Mouse (Mus musculus): ENCODE results near the gene Prph2.

Prph2 gene

GRCm38 (mm10) chr17:46890843-46891594 lies 19.2 kb upstream of the Prph2 start:
- in situ Hi-C loops (cut with MseI, MboI) = no loop called here

DNA sequence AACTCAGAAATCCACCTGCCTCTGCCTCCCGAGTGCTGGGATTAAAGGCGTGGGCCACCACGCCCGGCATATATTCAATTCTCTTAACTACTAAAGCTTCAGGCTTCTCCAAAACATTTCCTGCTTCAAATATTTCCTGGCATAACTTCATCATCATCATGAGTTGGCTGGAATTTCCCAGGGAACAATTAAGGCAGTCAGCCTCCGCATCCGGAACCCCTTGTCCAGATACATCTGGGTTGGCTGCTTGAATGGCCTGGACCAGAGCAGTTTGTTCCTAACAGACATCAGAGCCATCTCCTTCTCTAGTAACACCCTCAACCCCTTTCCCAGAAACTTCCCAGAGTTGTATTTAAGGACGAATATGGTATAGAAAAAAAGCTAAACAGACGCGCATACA lies 14.8 kb upstream of the Prph2 start:
- in situ Hi-C loops (cut with MseI, MboI) = no loop called here

- in situ Hi-C loops (cut with MseI, MboI) = no loop called here
Measured at GRCm38 (mm10) chr17:46897221-46897950, 12.9 kb upstream of the Prph2 start.

GRCm38 (mm10) chr17:46900941-46901340 lies 9.3 kb upstream of the Prph2 start:
- in situ Hi-C loops (cut with MseI, MboI) = no loop called here

- in situ Hi-C loops (cut with MseI, MboI) = no loop called here
Measured at GRCm38 (mm10) chr17:46903876-46904490, 6.3 kb upstream of the Prph2 start.

DNA sequence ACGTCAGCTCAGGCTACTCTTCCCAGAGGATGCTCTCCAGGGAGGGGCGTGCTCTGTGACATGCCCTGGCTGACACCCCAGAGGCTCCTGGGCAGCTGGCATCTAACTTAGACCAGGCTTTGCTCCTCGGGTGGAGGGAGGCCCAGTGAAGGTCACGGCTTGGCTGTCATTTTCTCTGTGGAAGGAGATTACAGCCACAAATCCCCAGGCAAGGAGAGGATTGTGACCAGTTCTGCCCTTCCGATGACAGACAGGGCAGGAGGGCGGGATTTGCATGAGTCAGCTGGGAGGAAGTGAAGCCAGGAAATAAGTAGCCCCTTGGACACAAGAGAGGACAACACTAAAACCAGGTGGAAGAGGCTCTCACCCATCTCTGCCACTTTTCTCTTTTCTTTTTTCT lies 2.1 kb downstream of the Prph2 start:
- in situ Hi-C loops (cut with MseI, MboI) = no loop called here

DNA sequence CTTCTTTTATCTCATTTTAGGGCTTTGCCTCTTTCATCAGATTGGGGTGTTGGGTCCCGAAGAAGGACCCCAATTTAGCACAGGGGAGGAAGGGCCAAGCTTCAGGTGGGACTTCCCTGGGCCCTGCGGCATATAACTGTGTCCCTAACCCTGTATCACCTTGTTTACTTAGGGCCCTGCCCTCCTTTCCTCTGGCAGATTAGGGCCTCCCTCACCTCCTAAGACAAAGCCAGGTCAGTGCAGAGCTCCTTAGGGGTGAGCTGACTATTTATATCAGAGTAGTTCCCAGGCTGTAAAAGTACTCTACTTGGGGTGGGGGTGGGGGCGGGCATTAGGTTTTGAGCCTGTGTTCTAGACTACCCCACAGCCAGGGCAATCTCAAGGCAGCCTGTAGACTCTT lies 4.9 kb downstream of the Prph2 start:
- in situ Hi-C loops (cut with MseI, MboI) = no loop called here

- in situ Hi-C loops (cut with MseI, MboI) = no loop called here
Measured at GRCm38 (mm10) chr17:46918951-46919350, 8.7 kb downstream of the Prph2 start.

- in situ Hi-C loops (cut with MseI, MboI) = no loop called here
Measured at GRCm38 (mm10) chr17:46920855-46921254, 10.6 kb downstream of the Prph2 start.

GRCm38 (mm10) chr17:46926192-46926591 lies 15.9 kb downstream of the Prph2 start:
- in situ Hi-C loops (cut with MseI, MboI) = no loop called here

GRCm38 (mm10) chr17:46926941-46927340 lies 16.7 kb downstream of the Prph2 start:
- in situ Hi-C loops (cut with MseI, MboI) = no loop called here

DNA sequence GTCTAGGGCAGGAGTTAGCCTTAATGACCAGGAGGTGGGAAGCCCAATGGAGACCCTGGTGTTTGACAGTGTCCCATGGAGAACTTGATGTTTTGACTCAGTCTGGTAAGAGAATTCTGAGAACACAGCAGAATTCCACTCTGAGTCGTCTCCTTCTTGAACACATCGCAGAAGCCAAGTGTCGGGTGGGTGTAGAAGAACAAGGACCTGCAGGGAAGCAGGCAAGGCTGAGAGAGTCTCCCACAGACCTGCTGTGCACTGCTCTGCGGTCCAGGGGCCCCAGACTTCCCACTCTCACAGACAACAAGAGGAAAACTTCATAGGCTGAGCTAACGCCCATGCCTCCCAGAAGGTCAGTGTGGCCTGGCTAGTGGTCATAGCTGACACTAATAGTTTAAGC lies 17.5 kb downstream of the Prph2 start:
- in situ Hi-C loops (cut with MseI, MboI) = no loop called here

DNA sequence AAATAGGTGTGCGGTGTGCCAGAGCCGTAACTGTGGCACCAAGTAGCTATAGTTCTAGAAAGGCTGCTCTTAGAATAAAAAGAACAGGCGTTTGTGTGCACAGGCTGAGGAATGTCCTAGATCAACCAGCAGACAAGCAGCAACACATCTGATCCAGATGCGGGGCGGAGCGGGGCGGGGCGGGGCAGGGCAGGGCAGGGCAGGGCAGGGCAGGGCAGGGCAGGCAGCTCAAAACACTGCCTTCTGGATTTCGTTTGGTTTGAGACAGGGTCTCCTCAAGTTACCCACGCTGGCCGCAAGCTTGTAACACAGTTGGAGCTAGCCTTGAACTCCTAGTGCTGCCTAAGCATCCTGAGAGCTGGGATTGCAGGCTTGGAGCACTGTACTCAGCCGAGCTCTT lies 19.0 kb downstream of the Prph2 start:
- in situ Hi-C loops (cut with MseI, MboI) = no loop called here

DNA sequence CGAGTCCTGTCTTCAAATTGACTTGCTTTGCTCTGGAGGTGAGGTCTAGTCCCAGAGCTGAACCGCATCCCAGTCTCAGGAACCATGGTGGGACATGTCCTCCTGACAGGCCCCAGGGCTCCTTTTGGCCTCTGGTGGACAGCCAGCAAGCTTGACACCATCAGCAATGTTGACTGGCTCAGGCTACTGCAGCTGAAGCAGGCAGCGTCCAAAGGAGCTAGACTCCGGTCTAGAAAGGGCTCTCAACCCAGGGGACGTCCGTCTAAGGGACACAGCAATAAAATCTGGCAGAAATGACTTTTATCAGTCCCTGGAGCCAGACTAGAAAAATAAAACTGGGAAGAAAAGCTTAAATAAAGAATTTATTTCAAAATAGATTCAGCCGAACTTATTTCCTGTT lies 19.6 kb downstream of the Prph2 start:
- in situ Hi-C loops (cut with MseI, MboI) = no loop called here

DNA sequence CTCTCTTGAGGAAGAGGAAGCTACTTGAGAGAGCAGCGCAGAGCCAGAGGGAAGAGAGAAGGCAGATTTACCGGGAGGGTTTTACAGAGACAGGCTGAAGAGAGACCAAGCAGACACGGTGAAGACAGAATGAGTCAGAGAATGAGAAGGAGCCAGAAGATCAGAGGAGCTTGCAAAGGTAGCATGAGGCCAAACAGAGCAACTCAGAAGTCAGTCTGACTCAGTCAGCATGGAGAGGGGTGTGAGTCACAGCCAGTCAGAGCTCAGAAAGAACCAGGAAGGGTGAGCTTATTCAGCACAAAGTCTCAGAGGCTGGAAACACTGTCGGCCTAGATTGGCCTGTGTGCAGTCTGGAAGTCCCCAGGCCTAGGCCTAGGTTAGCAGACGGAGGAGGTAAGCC lies 22.7 kb downstream of the Prph2 start:
- in situ Hi-C loops (cut with MseI, MboI) = no loop called here

DNA sequence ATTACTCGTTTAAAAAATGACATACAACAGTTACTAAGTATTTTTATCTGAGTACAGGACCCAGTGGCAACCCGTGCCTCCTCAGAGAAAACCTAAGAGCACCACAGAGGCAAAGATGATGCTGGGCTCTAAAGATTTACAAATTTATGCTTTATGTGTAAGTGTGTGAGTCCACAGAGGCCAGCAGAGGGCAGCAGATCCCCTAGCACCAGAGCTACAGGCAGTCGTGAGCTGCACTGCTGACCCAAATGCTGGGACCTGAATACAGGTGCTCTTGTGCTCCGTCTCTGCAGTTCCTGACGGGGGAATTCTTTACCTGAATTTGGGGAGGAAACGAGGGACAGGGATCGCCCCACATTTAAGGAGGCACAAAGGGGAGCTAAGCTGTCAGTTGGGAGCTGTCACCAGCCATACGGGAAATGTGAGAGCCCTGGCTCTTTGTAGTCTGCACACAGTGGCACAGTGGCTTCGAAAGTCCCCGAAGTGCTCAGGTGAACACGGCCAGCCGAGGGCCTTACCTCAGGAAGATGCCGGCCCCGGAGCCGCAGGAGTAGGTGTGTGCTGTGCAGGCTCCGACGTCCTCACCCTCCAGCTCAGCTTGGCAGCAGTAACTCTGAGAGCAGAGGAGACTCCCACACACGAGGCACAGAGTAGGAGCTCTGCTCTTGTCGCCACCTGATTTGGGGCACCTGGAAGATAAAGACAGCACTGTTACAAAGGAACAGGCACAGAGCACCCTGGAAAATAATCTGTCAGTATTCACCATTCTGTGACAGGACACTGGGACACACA lies 23.5 kb downstream of the Prph2 start:
- in situ Hi-C loops (cut with MseI, MboI) = no loop called here

DNA sequence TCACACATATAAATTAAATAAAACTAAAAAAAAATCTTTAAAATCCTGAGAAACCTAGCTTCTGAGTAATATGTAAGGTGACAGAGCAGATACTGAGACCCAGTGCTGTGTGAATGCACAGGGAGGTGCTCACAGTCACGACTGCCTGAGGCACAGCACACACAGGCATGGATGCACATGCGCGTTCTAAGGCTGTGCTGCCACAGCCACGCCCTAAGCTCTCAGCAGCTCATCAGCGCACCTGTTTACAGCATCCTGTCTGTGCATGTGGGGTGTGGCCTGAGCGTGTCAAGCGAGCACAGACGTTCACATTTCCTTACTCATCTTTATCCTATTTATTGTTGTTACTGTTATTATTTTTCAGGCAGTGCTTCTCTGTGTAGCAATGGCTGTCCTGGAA lies 30.2 kb downstream of the Prph2 start:
- in situ Hi-C loops (cut with MseI, MboI) = no loop called here

- in situ Hi-C loops (cut with MseI, MboI) = no loop called here
Measured at GRCm38 (mm10) chr17:46942421-46942820, 32.2 kb downstream of the Prph2 start.

GRCm38 (mm10) chr17:46946276-46946675 lies 36.0 kb downstream of the Prph2 start:
- in situ Hi-C loops (cut with MseI, MboI) = no loop called here

- in situ Hi-C loops (cut with MseI, MboI) = no loop called here
Measured at GRCm38 (mm10) chr17:46958045-46958444, 47.8 kb downstream of the Prph2 start.

DNA sequence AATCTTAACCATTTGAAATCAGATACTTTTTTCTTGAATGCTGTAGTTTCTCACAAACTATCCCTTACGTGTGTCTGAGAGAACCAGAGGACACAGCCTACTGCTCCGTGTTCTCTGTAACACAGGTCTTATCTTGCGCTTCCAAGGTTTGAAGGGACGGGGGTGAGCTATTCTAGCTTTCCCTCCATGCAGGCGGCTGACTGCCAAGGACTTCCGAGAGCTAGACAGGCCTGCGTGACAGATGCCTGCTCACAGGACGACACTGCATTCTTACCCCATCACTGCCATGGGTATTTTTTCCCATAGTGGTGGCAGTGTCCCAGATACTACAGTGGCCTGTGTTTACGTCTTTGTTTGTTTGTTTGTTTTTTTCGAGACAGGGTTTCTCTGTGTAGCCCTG lies 50.0 kb downstream of the Prph2 start:
- in situ Hi-C loops (cut with MseI, MboI) = no loop called here

DNA sequence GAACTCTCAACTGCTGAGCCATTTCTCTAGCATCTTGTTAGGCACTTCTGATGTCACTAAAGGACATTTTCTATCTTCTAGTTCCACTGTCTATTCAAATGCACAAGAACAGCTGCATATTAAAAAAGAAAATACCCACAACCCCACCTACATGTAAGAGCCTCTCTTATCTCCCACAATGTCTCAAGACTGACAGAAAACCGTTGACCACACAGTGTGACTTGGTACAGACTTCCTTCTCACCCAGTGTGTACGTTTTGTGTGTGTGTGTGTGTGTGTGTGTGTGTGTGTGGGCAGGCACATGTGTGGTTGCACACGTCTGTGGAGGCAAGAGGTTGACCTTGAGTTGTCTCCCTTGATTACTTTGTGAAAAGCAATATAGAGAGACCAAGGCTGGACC lies 51.9 kb downstream of the Prph2 start:
- in situ Hi-C loops (cut with MseI, MboI) = no loop called here

Data from mouse trophoblast stem cell (cell line).